Mouse (Mus musculus): ENCODE measurements at regions not wholly inside any gene's neighbourhood (a gene's known extent, or its start where the extent isn't known, plus 50 kb on each side); places are given as distances from the start of the nearest gene placed in this dataset.

- no peak for DNase-seq
Measured at GRCm38 (mm10) chr11:22646192-22646936, 134.5 kb downstream of the Tmem17 start.

DNA sequence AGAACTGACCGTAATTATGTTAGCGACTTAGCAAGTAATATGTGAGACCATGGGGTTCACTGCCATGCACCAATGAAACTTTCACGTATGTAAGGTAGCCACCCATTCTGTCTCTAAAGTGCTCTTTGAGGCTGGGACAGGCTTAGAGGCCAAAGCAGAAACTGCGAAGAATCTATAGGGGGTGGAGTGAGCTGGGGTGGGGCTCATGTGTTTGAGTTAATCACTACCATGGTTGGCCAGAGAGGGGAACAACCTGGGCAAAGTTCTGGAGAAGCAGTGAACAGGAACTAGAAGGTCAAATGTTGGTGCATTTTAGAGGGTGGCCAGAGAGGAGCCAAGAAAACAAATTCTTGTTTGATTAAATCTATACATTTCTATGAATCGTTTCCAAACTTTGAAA is 136.4 kb downstream of the Tmem17 start:
- DNase-seq: peak; percentile 75 to 86

DNA sequence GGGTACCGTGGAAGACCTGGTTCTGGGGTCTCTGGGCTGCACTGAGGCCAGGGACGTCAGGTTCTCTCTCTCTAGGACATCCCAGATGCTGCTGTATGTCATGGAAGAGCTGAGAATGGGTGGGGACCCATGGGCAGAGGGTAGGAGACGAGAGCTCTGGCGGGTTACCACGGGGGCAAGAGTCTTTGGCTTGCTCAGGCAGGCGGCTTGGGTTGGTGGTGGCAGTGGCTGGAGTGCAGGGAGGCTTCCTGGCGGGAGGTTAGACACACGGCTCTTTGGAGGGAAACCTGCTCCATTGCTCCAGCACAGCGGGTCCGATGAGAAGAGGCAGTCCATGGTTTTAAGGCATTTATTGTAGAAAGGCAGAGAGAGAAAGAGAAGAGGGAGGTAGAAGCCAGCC is 138.9 kb downstream of the Tmem17 start:
- DNase-seq: no peak

DNA sequence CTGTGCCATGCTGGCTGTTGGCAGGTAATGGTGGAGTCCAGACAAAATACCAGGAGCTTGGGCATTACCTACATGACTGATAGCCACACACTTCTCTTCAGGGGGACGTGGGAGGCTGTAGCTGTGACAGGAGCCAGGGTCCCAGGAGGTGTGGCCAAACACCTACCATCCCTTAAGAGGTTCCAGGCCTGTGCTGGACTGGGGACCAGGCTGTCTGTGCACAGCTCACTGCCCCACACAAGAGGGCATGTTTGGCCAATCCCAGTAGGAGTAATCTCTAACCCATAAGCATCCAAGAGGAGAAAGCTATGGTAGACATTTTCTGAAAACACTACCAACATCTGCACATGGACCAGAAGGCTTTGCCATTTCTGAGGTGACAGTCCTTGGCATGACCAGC is 139.4 kb downstream of the Tmem17 start:
- no peak for DNase-seq

DNA sequence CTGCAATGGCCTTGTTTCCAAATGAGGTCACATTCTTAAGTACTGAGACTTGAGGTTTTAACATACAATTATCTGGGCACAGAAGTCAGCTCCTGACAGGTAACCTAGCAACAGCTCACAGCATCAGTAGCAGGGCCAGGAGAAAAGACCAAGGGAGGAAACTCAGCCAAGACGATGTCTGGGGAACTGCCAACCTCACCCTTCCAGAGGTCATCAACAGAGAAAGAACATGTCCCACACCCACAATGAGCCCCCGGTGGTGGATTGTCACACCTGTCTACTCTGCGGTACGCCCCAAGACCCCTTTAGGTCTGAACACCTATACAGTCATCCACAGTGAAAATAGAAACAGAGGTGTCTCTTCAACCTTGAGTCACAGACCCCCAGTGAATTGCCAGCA is 140.0 kb downstream of the Tmem17 start:
- DNase-seq: no peak

- no peak for DNase-seq
Measured at GRCm38 (mm10) chr11:22652931-22653330, 141.0 kb downstream of the Tmem17 start.

DNA sequence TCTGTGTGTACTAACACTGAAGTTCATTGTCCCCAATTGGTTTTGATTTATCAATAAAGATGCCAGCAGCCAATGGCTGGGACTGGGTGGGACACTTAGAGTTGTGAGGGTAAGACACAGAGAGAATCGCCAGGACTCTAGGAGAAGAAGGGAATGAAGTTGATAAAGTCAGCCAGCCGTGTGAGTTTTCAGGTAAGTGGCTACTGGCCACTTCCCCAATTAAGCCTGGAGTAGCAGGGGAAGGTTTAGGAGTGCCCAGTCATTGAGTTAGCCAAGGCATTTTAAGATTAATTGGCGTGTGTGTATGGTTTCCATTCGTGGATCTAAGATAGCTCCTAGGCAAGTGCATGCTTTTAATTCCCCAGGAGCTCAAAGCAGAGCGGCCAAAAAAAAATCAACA is 141.5 kb downstream of the Tmem17 start:
- no peak for DNase-seq

DNA sequence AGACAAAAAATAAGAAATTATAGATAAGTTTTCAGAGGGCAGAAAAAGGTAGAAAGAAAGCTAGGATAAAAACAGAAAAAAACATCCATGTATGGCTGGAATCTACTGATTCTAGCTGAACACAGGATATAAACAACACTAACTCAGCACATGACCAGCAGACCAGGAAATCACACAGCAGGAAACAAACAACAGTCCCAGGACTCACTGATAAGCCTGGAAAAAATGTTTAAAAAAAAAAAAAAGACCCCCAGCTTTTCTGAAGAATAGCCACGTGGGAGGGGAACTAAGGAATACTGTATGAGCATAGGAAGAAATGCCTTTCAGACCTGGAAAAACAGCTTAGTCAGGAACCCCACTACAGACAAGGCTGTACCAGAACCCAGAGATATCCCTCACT is 145.7 kb downstream of the Tmem17 start:
- no peak for DNase-seq

- DNase-seq: no peak
Measured at GRCm38 (mm10) chr11:22661072-22661471, 149.2 kb downstream of the Tmem17 start.

GRCm38 (mm10) chr11:22661713-22662551 is 150.0 kb downstream of the Tmem17 start:
- no peak for DNase-seq

GRCm38 (mm10) chr11:22665978-22666377 is 154.1 kb downstream of the Tmem17 start:
- DNase-seq: no peak

DNA sequence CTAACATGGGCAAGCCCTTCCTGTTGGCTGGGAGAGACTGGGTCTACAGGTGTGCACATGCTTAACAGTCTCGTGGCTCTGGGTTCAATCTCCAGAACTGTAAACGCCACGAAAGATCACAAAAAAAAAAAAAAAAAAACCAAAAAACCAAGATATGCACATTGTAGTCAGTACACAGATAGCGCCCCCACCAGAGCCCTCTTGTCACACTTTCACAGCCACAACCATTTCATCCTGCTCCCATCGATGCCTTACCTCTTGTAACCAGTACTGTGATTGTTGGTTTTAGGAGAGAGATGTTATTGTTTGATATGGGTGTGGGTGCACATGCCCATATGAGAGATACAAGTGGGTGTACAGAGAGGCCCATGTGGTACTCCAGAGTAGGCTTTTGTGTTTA is 154.5 kb downstream of the Tmem17 start:
- no peak for DNase-seq

DNA sequence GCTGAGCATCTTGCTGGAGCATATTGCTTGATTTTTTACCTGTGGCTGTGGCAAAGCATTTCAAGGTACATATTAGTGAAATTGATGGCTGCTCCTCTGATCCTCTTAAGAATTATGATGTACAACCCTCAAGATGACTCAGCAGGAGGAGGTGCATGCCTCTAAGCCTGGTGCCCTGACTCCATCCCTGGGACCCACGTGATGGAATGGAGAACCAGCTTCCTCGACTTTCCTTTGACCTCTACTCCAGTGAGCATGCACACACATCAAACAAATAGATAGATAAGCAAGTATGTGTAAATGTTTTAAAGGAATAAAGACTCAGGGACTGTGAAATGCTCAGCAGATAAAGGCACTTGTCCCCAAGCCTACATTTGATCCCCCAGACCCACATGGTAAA is 156.3 kb downstream of the Tmem17 start:
- no peak for DNase-seq

DNA sequence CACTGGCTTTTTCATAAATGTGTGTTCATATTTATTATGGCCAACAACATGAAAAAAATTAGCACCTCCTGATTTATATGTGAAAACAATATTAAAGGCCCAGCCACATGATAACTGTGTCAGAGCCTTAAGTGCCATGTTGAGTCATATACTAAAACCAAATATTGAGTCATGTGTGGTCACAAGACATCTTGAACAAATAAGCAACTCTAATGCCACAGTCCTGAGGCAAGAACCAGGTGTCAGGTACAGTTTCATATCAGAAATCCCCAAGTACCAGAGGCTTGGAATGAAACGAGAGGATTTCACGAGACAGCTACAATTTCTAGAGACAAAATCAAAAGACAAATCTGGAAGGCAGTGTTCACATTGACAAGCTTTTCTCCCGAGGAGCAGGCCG is 157.4 kb downstream of the Tmem17 start:
- no peak for DNase-seq

DNA sequence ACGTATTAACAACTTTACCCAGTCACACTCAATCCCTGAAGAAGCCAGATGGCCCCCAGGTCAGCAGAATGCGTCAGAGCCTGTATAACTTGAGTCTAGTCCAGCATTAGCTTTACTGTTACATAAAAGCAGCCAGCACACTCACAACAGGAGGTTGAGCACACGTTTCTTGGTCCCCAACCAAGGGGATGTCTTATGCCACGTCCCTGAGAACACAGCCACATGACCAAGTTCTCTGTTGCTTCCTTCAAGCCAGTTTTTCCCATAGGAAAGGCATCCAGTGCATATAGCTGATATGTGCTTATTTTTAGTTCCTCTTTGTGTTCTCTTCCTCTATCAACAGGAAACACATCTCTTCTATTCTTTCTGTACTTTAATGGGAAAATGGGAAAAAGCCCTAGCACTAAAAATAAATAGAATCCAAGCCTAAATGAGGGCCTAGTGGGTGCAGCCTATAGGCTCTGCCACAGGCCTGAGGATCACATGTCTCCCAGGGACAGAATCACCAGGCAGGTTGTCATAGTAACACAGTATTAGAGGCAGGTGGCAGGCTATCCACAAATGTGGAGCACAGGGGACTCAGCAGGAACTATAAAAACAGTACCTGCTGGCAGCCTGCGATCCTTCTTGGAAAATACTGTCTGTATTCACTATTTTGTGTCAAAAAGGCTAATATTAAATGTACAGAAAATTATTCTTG is 160.1 kb downstream of the Tmem17 start:
- no peak for DNase-seq

GRCm38 (mm10) chr11:22675047-22675446 is 163.2 kb downstream of the Tmem17 start:
- DNase-seq: no peak

- no peak for DNase-seq
Measured at GRCm38 (mm10) chr11:22675754-22676153, 163.9 kb downstream of the Tmem17 start.

GRCm38 (mm10) chr11:22677337-22677736 is 165.4 kb downstream of the Tmem17 start:
- DNase-seq: peak; percentile 73 to 80

- DNase-seq: no peak
Measured at GRCm38 (mm10) chr11:22684576-22684975, 172.7 kb downstream of the Tmem17 start.

- no peak for DNase-seq
Measured at GRCm38 (mm10) chr11:22690829-22691228, 169.9 kb downstream of the B3gnt2 start.

GRCm38 (mm10) chr11:22692281-22692857 is 168.4 kb downstream of the B3gnt2 start:
- no peak for DNase-seq

- no peak for DNase-seq
Measured at GRCm38 (mm10) chr11:22692941-22693341, 167.8 kb downstream of the B3gnt2 start.

DNA sequence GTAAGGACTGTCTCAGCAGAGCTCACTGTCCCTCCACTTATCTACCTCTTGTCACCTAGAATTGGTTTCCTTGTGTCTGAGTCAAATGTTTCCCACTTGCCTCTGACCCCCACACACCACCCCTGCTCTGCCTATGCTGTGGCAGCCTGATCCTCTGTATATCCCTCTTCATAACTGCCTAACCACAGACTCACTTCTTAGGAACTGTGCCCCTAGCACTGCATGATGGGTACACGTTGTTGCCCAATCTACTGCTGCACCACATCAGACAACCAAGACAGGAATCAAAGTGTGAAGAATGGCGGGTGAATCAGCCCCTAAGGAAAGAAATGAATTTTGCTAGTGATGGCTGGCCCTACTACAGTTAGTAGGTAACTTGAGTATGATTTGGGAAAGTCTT is 167.4 kb downstream of the B3gnt2 start:
- DNase-seq: no peak
